Mouse (Mus musculus) cerebellum, postnatal 25 days (tissue): ENCODE measurements around the gene Cyp2d26.
"Not testable (repeated sequence)": the region's sequence is repeated elsewhere in the genome, so short reads cannot be mapped to it uniquely, and the experiment has no call there.

ENCODE experiments used
- DNase-seq, 2 experiments: peaks; one replicate each; pipeline ENCODE4 v3.0.0; 2021; ENCODE audit warnings: mixed read lengths in 2 of 2

Cyp2d26 gene

GRCm38 (mm10) chr15:82794277-82794676 is at the start of gene Cyp2d26:
Cyp2d26 (minus strand) TSS chr15:82794294.
- DNase-seq: no peak

DNA sequence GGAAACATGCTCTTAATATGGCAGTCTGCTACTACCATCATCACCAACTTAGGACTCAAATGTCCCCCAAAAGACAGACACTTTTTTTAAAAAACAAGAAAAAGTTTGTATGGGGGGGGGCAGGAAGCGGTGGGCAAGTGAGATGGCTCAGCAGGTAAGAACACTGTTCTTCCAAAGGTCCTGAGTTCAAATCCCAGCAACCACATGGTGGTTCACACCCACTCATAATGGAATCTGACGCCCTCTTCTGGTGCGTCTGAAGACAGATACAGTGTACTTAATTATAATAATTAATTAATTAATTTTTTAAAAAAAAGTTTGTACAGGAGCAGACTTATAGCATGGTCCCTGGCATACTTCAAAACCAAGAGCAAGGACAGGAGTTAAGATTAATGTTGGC is 45.1 kb upstream of the Cyp2d26 start:
- DNase-seq: no peak

DNA sequence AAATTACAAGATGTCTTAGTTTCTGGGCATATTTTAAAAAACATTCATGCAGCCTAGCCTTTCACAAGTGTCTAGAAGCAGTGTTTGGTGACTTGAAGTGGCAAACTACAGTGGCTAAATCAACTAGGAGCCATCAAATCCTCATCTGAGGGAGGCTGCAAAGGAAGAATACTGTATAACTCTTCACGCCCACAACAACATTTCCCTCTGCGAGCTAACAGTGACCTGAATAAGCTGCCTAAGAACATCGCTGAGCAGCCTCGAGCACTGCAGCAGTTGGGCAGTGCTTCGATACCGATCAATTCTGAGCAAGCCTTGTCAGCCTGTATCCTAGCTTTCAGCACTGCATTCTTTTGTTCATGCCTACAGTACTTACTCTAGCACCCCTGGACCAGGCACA is 35.8 kb upstream of the Cyp2d26 start:
- DNase-seq: no peak

GRCm38 (mm10) chr15:82825866-82826265 is 31.8 kb upstream of the Cyp2d26 start:
- DNase-seq: no peak

GRCm38 (mm10) chr15:82822347-82822746 is 28.3 kb upstream of the Cyp2d26 start:
- DNase-seq: no peak

- no peak for DNase-seq
Observed at GRCm38 (mm10) chr15:82821657-82822056, 27.6 kb upstream of the Cyp2d26 start.

DNA sequence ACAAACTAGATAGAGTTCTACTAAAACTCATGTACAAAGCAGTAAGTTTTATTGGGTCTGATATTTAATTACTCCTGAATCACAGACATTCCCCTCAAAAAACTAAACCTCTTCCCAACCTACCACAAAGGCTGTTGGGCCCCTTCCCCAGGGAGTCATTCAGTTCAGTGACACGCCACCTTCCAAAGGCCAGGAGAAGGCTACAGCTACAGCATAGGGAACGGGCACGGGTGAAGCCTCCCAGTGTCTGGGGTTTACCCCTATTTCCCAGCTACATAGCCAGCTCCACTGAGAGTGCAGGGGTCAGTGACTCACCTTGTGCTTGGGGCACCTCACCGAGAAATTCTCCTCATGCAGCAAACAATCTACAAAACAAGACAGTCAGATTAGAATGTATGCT is 21.2 kb upstream of the Cyp2d26 start:
- no peak for DNase-seq

GRCm38 (mm10) chr15:82814806-82815205 is 20.7 kb upstream of the Cyp2d26 start:
- DNase-seq: peak; percentile 73 to 81

- no peak for DNase-seq
Observed at GRCm38 (mm10) chr15:82814321-82814720, 20.2 kb upstream of the Cyp2d26 start.

DNA sequence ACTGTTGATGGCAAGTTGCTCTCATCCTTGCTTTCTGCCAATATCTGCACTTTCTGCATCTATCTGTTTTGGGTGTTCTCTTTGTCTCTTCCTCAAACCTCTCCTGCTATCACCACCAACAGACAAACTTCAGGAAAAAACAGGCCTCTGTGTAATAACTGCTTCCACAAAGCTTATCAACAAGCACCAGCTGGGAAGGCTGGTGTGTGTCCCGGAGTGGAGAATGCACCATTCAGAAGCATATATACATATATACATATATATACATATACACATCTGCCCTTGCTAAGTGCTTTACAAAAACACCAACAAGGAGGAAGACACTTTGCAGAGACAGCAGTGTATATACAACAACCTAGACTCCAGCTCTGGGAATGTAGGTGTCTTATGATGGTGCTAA is 16.5 kb upstream of the Cyp2d26 start:
- DNase-seq: no peak

- DNase-seq: no peak
Observed at GRCm38 (mm10) chr15:82809511-82809910, 15.4 kb upstream of the Cyp2d26 start.

DNA sequence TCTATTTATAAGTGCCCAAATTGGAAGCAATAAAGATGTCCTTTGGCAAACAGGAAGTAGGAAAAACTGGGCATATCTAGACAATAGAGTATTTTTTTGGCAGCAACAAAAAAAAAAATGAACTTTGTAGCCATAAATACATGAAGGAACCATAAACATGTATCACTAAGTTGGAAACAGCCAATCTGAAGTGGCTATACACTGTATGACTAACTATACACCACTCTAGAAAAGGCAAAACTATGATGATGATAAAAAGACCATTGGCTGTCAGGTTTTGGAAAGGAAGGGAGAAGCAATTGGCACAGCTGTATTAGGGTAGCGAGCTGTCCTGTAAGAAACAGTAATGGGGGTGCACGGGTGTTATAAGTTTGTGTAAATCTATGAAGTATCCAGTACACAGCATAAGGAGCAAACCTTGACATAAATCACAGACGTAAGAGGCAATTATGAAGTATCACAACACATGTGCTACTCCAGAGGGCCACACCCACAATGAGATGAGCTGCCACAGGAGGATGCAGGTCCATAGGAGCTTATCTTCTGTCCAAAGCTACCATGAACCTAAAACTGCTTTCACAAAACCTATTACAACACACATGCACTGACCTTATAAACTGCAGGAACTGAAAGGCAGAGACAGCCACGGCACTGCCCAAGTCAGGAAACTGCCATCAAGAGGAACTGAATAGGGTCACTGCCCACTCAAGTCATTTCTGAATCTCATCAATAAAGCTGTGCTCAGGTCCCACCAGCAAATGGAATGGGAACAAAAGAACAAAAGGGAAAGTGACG is 13.1 kb upstream of the Cyp2d26 start:
- DNase-seq: no peak

DNA sequence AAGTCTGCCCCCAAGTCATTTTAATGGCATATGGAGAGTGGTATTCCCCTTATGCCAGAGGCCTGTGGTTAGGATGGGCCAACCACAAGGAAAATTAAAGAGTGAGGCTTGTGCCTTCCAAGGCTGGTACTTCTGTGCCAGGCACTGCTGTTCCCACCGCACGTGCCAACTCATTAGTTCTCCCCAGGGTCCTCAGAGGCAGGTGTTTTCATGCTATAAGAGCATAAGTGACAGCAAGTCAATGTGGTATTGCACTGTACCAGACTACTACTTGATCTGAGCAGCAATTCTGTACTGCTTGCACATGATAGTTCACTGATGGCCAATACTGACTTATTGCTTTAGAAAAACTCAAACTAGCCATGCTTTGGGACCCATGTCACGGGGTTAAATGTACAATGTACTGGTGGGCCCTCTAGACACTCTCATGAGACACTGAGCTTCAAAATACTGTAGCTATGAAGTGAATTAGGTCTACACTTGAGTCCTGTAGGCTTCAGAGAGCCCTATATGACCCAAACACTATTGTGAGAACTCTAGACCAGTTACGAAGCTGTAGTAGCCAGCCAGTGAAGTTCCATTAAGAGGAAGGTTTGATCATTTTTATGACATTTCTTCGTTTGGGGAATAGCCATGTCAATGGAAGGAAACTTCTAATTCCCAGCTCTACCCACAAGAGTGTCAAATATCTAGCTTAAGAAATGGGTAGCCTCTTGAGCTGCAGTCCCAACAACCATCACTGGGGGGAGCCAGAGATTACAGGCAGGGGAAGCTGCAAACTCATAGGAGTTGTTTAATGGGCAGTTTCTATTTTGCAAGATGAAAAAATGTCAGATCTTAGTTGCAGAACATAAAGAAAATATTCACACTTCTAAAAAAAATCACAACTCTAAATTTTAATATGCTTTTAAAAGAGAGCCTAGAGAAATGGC is 10.9 kb upstream of the Cyp2d26 start:
- DNase-seq: peak; percentile 86 to 92

DNA sequence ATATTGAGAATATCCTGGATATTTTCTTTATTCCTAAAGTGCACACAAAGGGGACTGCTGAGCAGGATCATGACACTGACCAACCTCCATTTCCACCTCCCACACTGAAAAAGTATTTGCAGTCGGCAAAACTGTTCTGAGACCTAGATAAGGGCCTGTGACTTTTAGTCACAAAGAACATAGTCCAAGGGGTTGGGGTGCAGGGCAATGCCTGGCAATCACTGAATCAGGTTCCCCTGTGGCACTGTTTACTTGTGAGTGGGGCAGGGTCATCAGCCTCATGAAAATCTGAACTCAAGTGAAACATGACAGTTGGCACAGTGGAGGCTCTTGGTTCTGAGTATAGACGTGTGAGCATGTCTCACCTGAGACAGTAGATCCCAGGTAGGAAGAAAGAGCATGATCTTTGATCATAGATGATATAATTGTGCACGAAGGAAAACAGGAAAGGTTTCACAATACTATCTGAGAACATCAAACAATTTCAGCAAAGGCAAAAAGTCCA is 1.9 kb upstream of the Cyp2d26 start:
- DNase-seq: no peak

DNA sequence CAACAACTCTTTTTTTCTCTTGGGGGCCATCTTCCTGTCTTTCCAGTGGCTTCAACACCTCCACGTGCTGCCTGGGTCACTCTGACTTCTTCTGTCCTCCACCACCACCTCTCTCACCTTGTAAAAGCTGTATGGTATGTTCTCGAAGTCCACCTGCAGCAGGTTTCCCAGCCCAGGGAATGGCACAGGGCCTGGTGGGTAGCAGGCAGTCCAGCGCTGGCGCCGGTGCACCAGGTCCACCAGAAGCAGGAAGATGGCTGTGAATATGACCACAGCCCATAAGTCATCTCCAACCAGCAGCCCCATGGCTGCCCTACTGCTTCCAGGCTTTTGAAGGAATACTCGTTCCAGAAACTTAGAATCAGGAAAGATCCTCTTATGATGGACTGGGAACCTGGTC is 226 bp downstream of the Cyp2d26 start:
- no peak for DNase-seq

DNA sequence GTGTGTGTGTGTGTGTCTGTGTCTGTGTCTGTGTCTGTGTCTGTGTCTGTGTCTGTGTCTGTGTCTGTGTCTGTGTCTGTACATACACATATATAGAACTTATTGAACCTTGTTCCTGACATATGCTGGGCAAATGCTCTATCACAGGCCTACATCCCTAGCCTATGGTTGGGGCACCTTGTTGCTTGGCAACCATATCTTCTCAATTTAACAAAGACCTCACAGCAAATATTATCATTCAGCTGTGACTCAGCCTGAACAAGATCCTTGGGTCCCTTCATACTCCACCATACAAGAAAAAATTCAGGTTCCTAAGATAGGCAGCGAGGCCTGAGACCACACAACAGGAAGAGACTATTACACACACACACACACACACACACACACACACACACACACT is 640 bp downstream of the Cyp2d26 start:
- DNase-seq: no peak

- no peak for DNase-seq
Observed at GRCm38 (mm10) chr15:82792566-82792965, 1.5 kb downstream of the Cyp2d26 start.

DNA sequence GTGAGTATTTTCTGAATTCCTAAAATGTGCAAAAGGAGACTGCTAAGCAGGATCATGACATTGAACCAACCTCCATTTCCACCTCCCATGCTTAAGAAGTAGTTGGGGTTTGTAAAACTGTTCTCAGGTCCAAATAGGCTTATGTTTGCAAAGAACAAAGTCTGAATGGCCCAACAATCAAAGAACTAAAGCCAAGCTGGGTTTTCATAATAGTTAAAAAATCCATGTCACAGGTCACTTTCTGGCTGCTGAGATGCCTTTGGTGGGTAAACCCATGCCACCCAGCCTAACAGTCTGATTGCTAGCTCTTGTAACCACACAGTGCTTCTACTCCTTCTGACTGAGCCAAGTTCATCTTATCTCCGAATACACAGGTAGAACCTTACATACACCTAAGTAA is 9.5 kb downstream of the Cyp2d26 start:
- no peak for DNase-seq

GRCm38 (mm10) chr15:82783800-82784199 is 10.3 kb downstream of the Cyp2d26 start:
- no peak for DNase-seq

DNA sequence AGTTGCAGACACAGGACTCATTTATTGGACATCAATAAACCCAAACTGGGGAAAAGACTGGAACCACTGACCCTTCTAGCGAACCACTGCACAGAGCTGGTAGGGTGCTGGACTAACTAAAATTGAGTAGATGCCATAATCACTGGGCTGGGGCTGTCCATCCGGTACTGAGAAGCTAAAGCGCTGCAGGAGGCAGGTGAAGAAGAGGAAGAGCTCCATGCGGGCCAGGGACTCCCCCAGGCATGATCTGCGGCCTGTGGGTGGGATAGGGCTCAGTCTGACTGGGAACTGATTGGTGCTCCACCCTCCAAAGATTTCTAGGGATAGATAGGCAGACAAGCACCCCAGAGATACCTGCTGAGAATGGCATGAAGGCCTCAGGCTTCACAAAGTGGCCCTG is 16.2 kb downstream of the Cyp2d26 start:
- DNase-seq: not testable (repeated sequence)

GRCm38 (mm10) chr15:82765943-82766342 is 28.2 kb downstream of the Cyp2d26 start:
- DNase-seq: no peak

GRCm38 (mm10) chr15:82764881-82765280 is 29.2 kb downstream of the Cyp2d26 start:
- no peak for DNase-seq

- DNase-seq: no peak
Observed at GRCm38 (mm10) chr15:82763631-82764420, 30.3 kb downstream of the Cyp2d26 start, which contains the start of gene Cyp2d40. Cyp2d40 (minus strand) TSS chr15:82764183.
